Mouse (Mus musculus): ENCODE results near the gene Zfp800.

Gene Zfp800

GRCm38 (mm10) chr6:28418449-28418848, 20.6 kb upstream of the Zfp800 start:
- peak; percentile 37; the same call in 1 of the 2 replicates for TF ChIP-seq GATA4 (IDR thresholded peaks at IDR 0.05; ENCODE audit: insufficient replicate concordance, low read length)

- no peak for TF ChIP-seq GATA4 (IDR thresholded peaks at IDR 0.05; ENCODE audit: insufficient replicate concordance, low read length)
Observed at GRCm38 (mm10) chr6:28416981-28417380, 19.2 kb upstream of the Zfp800 start.

GRCm38 (mm10) chr6:28411236-28411635, 13.4 kb upstream of the Zfp800 start:
- TF ChIP-seq GATA4 (IDR thresholded peaks at IDR 0.05; ENCODE audit: insufficient replicate concordance, low read length), result no peak

- TF ChIP-seq GATA4 (IDR thresholded peaks at IDR 0.05; ENCODE audit: insufficient replicate concordance, low read length), result peak; percentile 32; the same call in 1 of the 2 replicates
Observed at GRCm38 (mm10) chr6:28410053-28410452, 12.2 kb upstream of the Zfp800 start.

- TF ChIP-seq GATA4 (IDR thresholded peaks at IDR 0.05; ENCODE audit: insufficient replicate concordance, low read length), result no peak
Observed at GRCm38 (mm10) chr6:28399791-28400190, 2.0 kb upstream of the Zfp800 start.

- no peak for TF ChIP-seq GATA4 (IDR thresholded peaks at IDR 0.05; ENCODE audit: insufficient replicate concordance, low read length)
Observed at GRCm38 (mm10) chr6:28398726-28399125, 921 bp upstream of the Zfp800 start.

- TF ChIP-seq GATA4 (IDR thresholded peaks at IDR 0.05; ENCODE audit: insufficient replicate concordance, low read length), result no peak
Observed at GRCm38 (mm10) chr6:28396853-28397457, 850 bp downstream of the Zfp800 start.

- TF ChIP-seq GATA4 (IDR thresholded peaks at IDR 0.05; ENCODE audit: insufficient replicate concordance, low read length), result no peak
Observed at GRCm38 (mm10) chr6:28396051-28396852, 1.6 kb downstream of the Zfp800 start.

- no peak for TF ChIP-seq GATA4 (IDR thresholded peaks at IDR 0.05; ENCODE audit: insufficient replicate concordance, low read length)
Observed at GRCm38 (mm10) chr6:28389038-28389437, 8.8 kb downstream of the Zfp800 start.

- no peak for TF ChIP-seq GATA4 (IDR thresholded peaks at IDR 0.05; ENCODE audit: insufficient replicate concordance, low read length)
Observed at GRCm38 (mm10) chr6:28385169-28385568, 12.6 kb downstream of the Zfp800 start.

GRCm38 (mm10) chr6:28381983-28382382, 15.8 kb downstream of the Zfp800 start:
- no peak for TF ChIP-seq GATA4 (IDR thresholded peaks at IDR 0.05; ENCODE audit: insufficient replicate concordance, low read length)

GRCm38 (mm10) chr6:28369966-28370683, 27.7 kb downstream of the Zfp800 start:
- no peak for TF ChIP-seq GATA4 (IDR thresholded peaks at IDR 0.05; ENCODE audit: insufficient replicate concordance, low read length)

GRCm38 (mm10) chr6:28367575-28367974, 30.2 kb downstream of the Zfp800 start:
- no peak for TF ChIP-seq GATA4 (IDR thresholded peaks at IDR 0.05; ENCODE audit: insufficient replicate concordance, low read length)

GRCm38 (mm10) chr6:28351066-28351465, 46.7 kb downstream of the Zfp800 start:
- no peak for TF ChIP-seq GATA4 (IDR thresholded peaks at IDR 0.05; ENCODE audit: insufficient replicate concordance, low read length)

GRCm38 (mm10) chr6:28345677-28346076, 52.1 kb downstream of the Zfp800 start:
- no peak for TF ChIP-seq GATA4 (IDR thresholded peaks at IDR 0.05; ENCODE audit: insufficient replicate concordance, low read length)

GRCm38 (mm10) chr6:28345181-28345580, 52.6 kb downstream of the Zfp800 start:
- no peak for TF ChIP-seq GATA4 (IDR thresholded peaks at IDR 0.05; ENCODE audit: insufficient replicate concordance, low read length)
